Mouse (Mus musculus) megakaryocyte, adult 5-6 weeks (primary cell): ENCODE results near the gene Smim11. TPM values are rescaled to one million over a fixed set of nuclear protein-coding genes. Genes with fewer than 3 reads are reported as not detected.

Source experiments
- ATAC-seq: 2 replicates; pipeline ENCODE4 v1.8.0; 2016; ENCODE audit warnings: mild to moderate bottlenecking, inconsistent platforms; ENCODE audit not compliant: poor library complexity, severe bottlenecking
- total RNA-seq, 2 experiments: library from RNA; stranded (forward) in 1 of 2; stranded (reverse) in 1 of 2; fragments of 153-499, 151-499 nt in 1 of 2; fragments of 221-1000, 200-1000 nt in 1 of 2; gene quantifications; 2 replicates each; pipeline versions ENCODE4 v1.2.3 to v1.2.4; 2015 to 2017

Smim11 gene
- total RNA-seq, 2 experiments from 2014 or later: 83.8 to 122 TPM

DNA sequence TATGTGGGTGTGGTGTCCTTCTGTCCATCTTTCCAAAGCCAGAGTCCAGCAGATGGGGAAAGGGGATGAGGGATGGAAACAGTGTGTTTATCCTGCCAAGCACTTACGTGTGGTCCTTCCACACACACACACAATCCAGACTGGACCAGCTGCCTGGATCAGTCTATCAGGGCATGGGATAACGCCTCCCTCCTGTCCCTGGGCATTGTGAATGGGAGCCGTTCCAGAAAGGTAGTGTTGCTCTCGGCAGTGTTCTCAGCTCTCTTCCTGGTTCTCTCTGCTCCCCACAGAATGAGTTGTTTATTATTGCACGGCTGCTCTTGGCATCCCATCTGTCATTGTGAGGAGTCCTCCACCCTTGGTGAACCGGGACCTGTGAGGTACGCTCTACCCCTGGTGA lies 59.6 kb downstream of the Smim11 start:
- ATAC-seq: no peak

Other genes with a start within 250 kb of the Smim11 start
- 8.9 and 10.2 TPM in 2 replicates for gene Mrps6, start 243.0 kb upstream of the Smim11 start, total RNA-seq (2015)
- 6.6 and 12.8 TPM in 2 replicates for gene Mrps6, start 243.0 kb upstream of the Smim11 start, total RNA-seq (2017)
- gene Gm49711, start 243.0 kb upstream of the Smim11 start, total RNA-seq (2015): not detected in 2 replicates
- gene Gm49711, start 243.0 kb upstream of the Smim11 start, total RNA-seq (2017): not detected in 2 replicates
- gene Slc5a3, start 243.0 kb upstream of the Smim11 start, total RNA-seq (2015): 0.65 and 0.78 TPM in 2 replicates
- gene Slc5a3, start 243.0 kb upstream of the Smim11 start, total RNA-seq (2017): 0.95 and 1.2 TPM in 2 replicates
- not detected in 2 replicates for gene Kcne2, start 8.9 kb upstream of the Smim11 start, total RNA-seq (2015)
- not detected in 2 replicates for gene Kcne2, start 8.9 kb upstream of the Smim11 start, total RNA-seq (2017)
- gene Fam243, start 20.2 kb downstream of the Smim11 start, total RNA-seq (2015): not detected in 2 replicates
- not detected in 2 replicates for gene Fam243, start 20.2 kb downstream of the Smim11 start, total RNA-seq (2017)
- not detected in 2 replicates for gene Kcne1, start 58.2 kb downstream of the Smim11 start, total RNA-seq (2015)
- not detected in 2 replicates for gene Kcne1, start 58.2 kb downstream of the Smim11 start, total RNA-seq (2017)
- gene Rcan1, start 169.6 kb downstream of the Smim11 start, total RNA-seq (2015): 8.6 and 8.8 TPM in 2 replicates
- gene Rcan1, start 169.6 kb downstream of the Smim11 start, total RNA-seq (2017): 8.8 and 11.5 TPM in 2 replicates
- gene Clic6, start 184.4 kb downstream of the Smim11 start, total RNA-seq (2015): not detected in 2 replicates
- gene Clic6, start 184.4 kb downstream of the Smim11 start, total RNA-seq (2017): not detected in 2 replicates